Mouse (Mus musculus) hindbrain, postnatal 0 days (tissue): ENCODE results near the gene Pde6g. TPM values are rescaled to one million over a fixed set of nuclear protein-coding genes. Genes with fewer than 3 reads are reported as not detected.

Experiments used
- ATAC-seq: fragments of 200-750 bp; cut with Nextera tagmentation; 2 replicates; pipeline ENCODE4 v1.8.0; 2017; ENCODE audit warnings: mild to moderate bottlenecking, moderate TSS enrichment, moderate library complexity
- DNase-seq: peaks from one replicate; pipeline ENCODE4 v3.0.0-alpha.2; 2015; ENCODE audit warnings: low spot score
- H3K27ac ChIP-seq: fragments of 300-500 bp; sonication (generic); 2 replicates; pipeline ENCODE4 v1.5.1; 2014; ENCODE audit warnings: mild to moderate bottlenecking
- H3K27me3 ChIP-seq: fragments of 300-500 bp; sonication (generic); 2 replicates; pipeline ENCODE4 v1.6.1; 2014; ENCODE audit warnings: low read length, mixed read lengths; ENCODE audit not compliant: insufficient read depth
- H3K36me3 ChIP-seq: fragments of 300-500 bp; sonication (generic); 2 replicates; pipeline ENCODE4 v1.6.1; 2014; ENCODE audit warnings: low read length, mixed read lengths; ENCODE audit not compliant: insufficient read depth
- H3K4me1 ChIP-seq: fragments of 300-500 bp; sonication (generic); 2 replicates; pipeline ENCODE4 v1.6.1; 2014; ENCODE audit warnings: antibody characterized with exemption, low read length, mixed read lengths; ENCODE audit not compliant: insufficient read depth
- H3K4me2 ChIP-seq: fragments of 300-500 bp; sonication (generic); 2 replicates; pipeline ENCODE4 v1.6.1; 2014; ENCODE audit warnings: low read depth, mild to moderate bottlenecking, low read length, moderate library complexity, mixed read lengths
- H3K4me3 ChIP-seq: fragments of 300-500 bp; sonication (generic); 2 replicates; pipeline ENCODE4 v1.5.1; 2014; ENCODE audit warnings: low read length
- H3K9ac ChIP-seq: fragments of 300-500 bp; sonication (generic); replicated peaks from 2 replicates; pipeline ENCODE4 v1.6.1; 2014; ENCODE audit warnings: mild to moderate bottlenecking, low read length, moderate library complexity, mixed read lengths
- H3K9me3 ChIP-seq: fragments of 300-500 bp; sonication (generic); 2 replicates; pipeline ENCODE4 v1.6.1; 2016; ENCODE audit warnings: low read length, mixed read lengths
- CTCF ChIP-seq: IDR thresholded peaks from 2 replicates; pipeline ENCODE4 v1.5.1; 2016; ENCODE audit warnings: antibody characterized with exemption, control low read depth, low read depth
- WGBS: fragments of 180-500 bp; shearing (Covaris S2); extraction: QIAGEN DNeasy Blood & Tissue Kit; methylation state at CpG from one replicate; pipeline ENCODE4 v1.1.7; 2014; 5-methylcytosine and 5-hydroxymethylcytosine counted together
- polyA plus RNA-seq: library from polyadenylated mRNA; unstranded; fragments of >200 nt; fragmentation: Nextera tagmentation; extraction: Ambion mirVana; gene quantifications from 2 replicates; pipeline ENCODE4 v1.2.1, GENCODE M21; 2015
- total RNA-seq: library from RNA; depleted of rRNA; stranded (reverse); fragments of >200 nt; gene quantifications from 2 replicates; pipeline ENCODE4 v1.2.3, GENCODE M21; 2014

The Pde6g gene
- total and polyA plus RNA-seq, 2 experiments from 2014 or later, result 0.23 TPM; not detected in 1

GRCm38 (mm10) chr11:120490291-120491046 lies 37.2 kb upstream of the Pde6g start:
- WGBS, result 29% methylated on average over 4 of the region's 4 CpGs
- Histone ChIP-seq H3K36me3 (peaks cover 26% of the 10 kb centered on the region), H3K27me3 (no peaks in the 10 kb centered on the region), H3K9ac (no peak overlapping the region), H3K9me3 (no peaks in the 10 kb centered on the region), H3K4me3 (no peak overlapping the region), H3K4me1 (peaks cover 24% of the 10 kb centered on the region), H3K4me2 (peak overlapping the region; percentile 77; the same call in 1 of the 2 replicates), H3K27ac (peak overlapping the region; percentile 76)
- DNase-seq (no peak), ATAC-seq (no peak)
- peak; percentile 33; the same call in 1 of the 2 replicates for TF ChIP-seq CTCF

DNA sequence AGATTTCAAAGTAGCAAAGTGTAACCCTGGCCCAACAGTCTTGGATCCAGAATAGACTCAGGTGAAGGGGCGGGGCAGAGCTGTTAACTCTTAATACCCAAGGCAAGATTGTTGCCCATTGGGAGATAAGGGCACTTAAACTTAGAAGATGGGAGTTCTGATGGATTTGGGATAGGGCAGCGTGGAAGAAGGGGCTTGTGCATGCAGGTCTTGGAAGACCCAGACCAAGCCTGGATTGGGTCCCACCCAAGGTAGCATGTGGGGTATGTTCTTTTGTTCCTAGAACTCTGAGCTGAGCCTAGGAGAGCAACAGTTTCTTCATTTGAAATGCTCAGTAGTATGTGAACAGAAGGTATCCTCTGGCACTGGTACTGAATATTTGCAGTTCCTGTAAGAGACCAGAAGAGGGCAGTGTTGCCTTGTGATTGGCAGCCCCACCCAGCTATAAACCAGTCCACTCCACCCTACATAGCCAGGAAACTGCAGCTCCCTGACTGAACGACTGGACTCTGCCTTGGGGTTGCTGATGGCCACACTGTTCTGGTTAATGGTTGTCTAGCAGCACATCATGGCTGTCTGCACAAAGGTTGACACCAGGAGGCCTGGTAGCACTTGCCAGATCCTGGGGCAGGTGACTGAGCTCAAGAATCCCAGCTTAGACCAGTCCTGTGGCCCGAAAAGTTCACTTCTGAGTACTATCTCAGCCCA lies 35.9 kb upstream of the Pde6g start:
- Histone ChIP-seq H3K27me3 (no peaks in the 10 kb centered on the region), H3K4me3 (no peak overlapping the region), H3K9ac (no peak overlapping the region), H3K36me3 (peaks cover 16% of the 10 kb centered on the region), H3K4me2 (no peak overlapping the region), H3K9me3 (no peaks in the 10 kb centered on the region), H3K4me1 (peaks cover 26% of the 10 kb centered on the region), H3K27ac (0 out of 2 replicates have a peak overlapping the region, but pooled peaks have one; percentile 15)
- 63% methylated on average over 4 of the region's 4 CpGs for WGBS
- TF ChIP-seq CTCF, result peak; percentile 94
- ATAC-seq (peak; percentile 16; the same call in 1 of the 2 replicates), DNase-seq (peak; percentile 89)

DNA sequence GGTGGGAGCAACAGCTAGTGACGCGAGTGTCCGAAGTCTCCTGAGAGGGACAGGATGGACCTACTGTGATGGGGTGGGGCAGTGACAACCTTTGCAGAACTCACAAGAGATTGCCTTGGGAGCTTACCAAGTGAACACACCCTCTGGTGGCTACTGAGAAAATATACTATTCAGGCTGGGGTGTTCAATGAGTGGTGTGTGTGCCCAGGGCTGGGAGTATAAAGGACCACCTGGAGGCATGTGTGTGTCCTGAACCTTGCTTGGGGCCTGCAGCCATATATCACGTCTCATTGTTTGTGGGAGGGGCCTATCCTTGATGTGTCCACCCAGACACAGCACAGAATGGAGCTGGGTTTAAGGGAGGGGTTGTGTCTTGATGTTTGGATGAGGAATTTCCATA lies 35.2 kb upstream of the Pde6g start:
- Histone ChIP-seq H3K27me3 (no peaks in the 10 kb centered on the region), H3K4me1 (peaks cover 26% of the 10 kb centered on the region), H3K36me3 (peaks cover 18% of the 10 kb centered on the region), H3K4me3 (no peak overlapping the region), H3K27ac (no peak overlapping the region), H3K9ac (no peak overlapping the region), H3K9me3 (no peaks in the 10 kb centered on the region), H3K4me2 (no peak overlapping the region)
- DNase-seq (no peak), ATAC-seq (no peak)
- TF ChIP-seq CTCF, result no peak
- 83% methylated on average over 4 of the region's 4 CpGs for whole genome bisulfite sequencing

DNA sequence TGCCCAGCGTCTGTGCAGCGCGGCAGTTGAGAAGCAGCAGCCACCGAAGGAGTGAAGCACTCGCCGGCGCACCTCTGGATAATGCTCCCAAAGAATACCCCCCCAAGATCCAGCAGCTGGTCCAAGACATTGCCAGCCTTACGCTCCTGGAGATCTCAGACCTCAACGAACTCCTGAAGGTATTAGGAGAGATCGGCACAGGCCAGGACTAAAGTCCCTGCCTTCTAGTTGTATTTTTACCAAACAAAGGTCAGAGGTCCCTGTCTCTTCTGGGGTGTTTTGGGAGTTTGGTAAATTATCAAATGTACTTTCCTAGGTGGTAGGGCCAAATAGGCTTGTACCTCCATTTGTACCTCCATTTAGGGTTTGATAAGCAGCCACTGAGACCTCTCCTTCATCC lies 32.0 kb upstream of the Pde6g start:
- whole genome bisulfite sequencing, result 12% methylated on average over 10 of the region's 10 CpGs
- Histone ChIP-seq H3K9me3 (no peaks in the 10 kb centered on the region), H3K27ac (peak overlapping the region; percentile 88; the same call in 1 of the 2 replicates), H3K9ac (peak overlapping the region; percentile 92), H3K36me3 (peaks cover 38% of the 10 kb centered on the region), H3K4me1 (peaks cover 9% of the 10 kb centered on the region; the same call in 1 of the 2 replicates), H3K4me2 (peak overlapping the region; percentile 81), H3K4me3 (peak overlapping the region; percentile 97), H3K27me3 (no peaks in the 10 kb centered on the region)
- ATAC-seq, result no peak
- DNase-seq, result no peak
- no peak for TF ChIP-seq CTCF

DNA sequence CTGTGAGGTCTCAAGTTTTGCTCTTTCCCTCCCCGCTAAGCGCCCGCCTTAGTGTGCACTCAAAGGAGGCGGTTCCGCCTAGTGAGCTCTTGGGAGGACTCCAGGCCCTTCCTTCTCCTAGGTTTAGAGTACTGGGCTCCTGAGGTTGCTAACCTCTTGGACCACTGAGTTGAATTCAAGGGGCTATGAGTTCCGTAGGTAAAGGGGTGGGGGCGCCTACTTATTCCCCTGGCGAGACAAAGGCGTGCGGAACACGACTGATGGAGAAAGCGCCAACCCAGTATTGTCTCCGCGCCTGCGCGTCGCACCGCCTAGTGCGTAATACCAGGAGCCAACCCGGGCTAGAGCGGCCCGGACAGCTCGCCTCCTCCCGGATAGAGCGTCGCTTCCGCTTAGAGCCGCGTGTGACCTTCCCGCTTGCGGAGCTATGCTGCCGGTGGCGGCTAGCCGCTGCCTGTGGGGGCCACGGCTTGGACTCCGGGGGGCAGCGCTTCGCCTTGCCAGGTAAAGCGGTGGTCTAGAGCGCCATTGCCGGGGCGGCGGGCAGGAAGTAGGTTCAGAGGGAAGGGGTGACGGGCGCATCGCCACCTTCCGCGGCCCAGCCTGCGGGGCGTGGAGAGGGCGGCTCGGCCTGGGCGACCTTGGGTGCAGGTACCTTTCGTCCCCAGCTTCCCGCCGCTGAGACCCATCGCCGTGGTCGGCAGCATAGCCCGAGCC lies 31.1 kb upstream of the Pde6g start, which contains the start of gene Mrpl12:
Gene Mrpl12, plus strand, starts transcription at position 349 of the 717 bp plus-strand sequence.
- TF ChIP-seq CTCF, result peak; percentile 8
- Histone ChIP-seq H3K36me3 (peaks cover 46% of the 10 kb centered on the region), H3K27ac (peak within 1 kb of the TSS; percentile 88)

DNA sequence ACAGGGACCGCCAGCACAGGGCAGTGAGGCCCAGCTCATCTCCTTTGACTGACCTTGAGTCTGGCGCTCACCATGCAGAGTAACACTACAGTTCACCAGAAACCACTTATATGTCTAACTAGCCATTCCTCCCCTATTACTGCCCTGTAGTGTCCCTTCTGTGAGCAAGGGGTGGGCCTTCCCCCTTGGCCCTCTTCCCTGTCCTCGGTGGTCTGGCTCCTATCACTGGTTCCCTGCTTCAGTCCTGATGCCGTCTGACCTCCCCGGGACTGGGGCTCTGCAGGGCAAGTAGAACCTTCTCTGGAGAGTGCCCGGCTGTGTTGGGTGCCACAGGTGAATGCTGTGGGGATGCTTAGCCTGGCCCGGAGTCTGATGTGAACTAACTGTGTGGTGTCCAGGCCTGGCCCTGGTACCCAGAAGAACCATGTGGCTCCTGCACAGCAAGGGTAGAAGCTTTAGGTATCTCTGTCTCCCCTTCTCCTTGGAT lies 30.2 kb upstream of the Pde6g start:
- WGBS, result 88% methylated on average over 7 of the region's 7 CpGs
- Histone ChIP-seq H3K4me1 (peaks cover 9% of the 10 kb centered on the region; the same call in 1 of the 2 replicates), H3K9me3 (no peaks in the 10 kb centered on the region), H3K4me2 (peak overlapping the region; percentile 81; the same call in 1 of the 2 replicates), H3K9ac (peak overlapping the region; percentile 92), H3K36me3 (peaks cover 54% of the 10 kb centered on the region), H3K27me3 (no peaks in the 10 kb centered on the region), H3K27ac (peak overlapping the region; percentile 88), H3K4me3 (peak overlapping the region; percentile 97; the same call in 1 of the 2 replicates)
- no peak for TF ChIP-seq CTCF
- ATAC-seq (no peak), DNase-seq (no peak)

More for the DNA sequence above, 31.1 kb upstream of the Pde6g start, which contains the start of gene Mrpl12:
- under 1% methylated on average over 58 of the region's 60 CpGs for WGBS
- peak within 1 kb of the TSS; percentile 97 for H3K4me3 ChIP-seq
- H3K9me3 ChIP-seq, result no peaks in the 10 kb centered on the region
- ATAC-seq, result peak; percentile 96
- peak; percentile 99 for DNase-seq
- no peaks in the 10 kb centered on the region for H3K27me3 ChIP-seq
- peak within 1 kb of the TSS; percentile 92 for H3K9ac ChIP-seq
- H3K4me1 ChIP-seq, result peaks cover 9% of the 10 kb centered on the region; the same call in 1 of the 2 replicates
- peak within 1 kb of the TSS; percentile 81 for H3K4me2 ChIP-seq
